Mouse (Mus musculus): ENCODE results near the gene Etnppl. TPM values are rescaled to one million over a fixed set of nuclear protein-coding genes. Genes with fewer than 3 reads are reported as not detected.

Etnppl gene
- polyA plus RNA-seq, 2 experiments: 0.13 to 0.55 TPM

GRCm38 (mm10) chr3:130601491-130601890 is 15.8 kb upstream of the Etnppl start:
- no peak overlapping the region for H3K27ac ChIP-seq (replicated peaks; ENCODE audit: low read depth, low read length)
- H3K4me2 ChIP-seq (replicated peaks; ENCODE audit: low read depth, low read length, severe bottlenecking): no peak overlapping the region
- no peak for TF ChIP-seq POLR2A (IDR thresholded peaks at IDR 0.05; ENCODE audit: borderline replicate concordance, extremely low read depth, insufficient read depth, insufficient read length)
- no peaks in the 10 kb centered on the region for H3K27me3 ChIP-seq (ENCODE audit: control insufficient read depth, insufficient read depth, low read length)
- no peaks in the 10 kb centered on the region for H3K4me1 ChIP-seq (ENCODE audit: control insufficient read depth, insufficient read depth, low read length)
- no peak overlapping the region for H3K4me3 ChIP-seq (replicated peaks; ENCODE audit: low read length)
- 72% methylated on average over 10 of the region's 10 CpGs for WGBS
- H3K36me3 ChIP-seq (ENCODE audit: control insufficient read depth, insufficient read depth, low read length): no peaks in the 10 kb centered on the region
- ATAC-seq (ENCODE audit: low FRiP score, low read depth) (no peak), DNase-seq (ENCODE audit: low spot score) (no peak)
- H3K9me3 ChIP-seq (ENCODE audit: control insufficient read depth, low read length): no peaks in the 10 kb centered on the region
- no peak overlapping the region for H3K9ac ChIP-seq (ENCODE audit: low read depth, low read length, severe bottlenecking)

GRCm38 (mm10) chr3:130607924-130608323 is 9.3 kb upstream of the Etnppl start:
- no peaks in the 10 kb centered on the region for H3K27me3 ChIP-seq (ENCODE audit: control insufficient read depth, insufficient read depth, low read length)
- no peak overlapping the region for H3K4me2 ChIP-seq (replicated peaks; ENCODE audit: low read depth, low read length, severe bottlenecking)
- H3K9ac ChIP-seq (ENCODE audit: low read depth, low read length, severe bottlenecking): no peak overlapping the region
- H3K36me3 ChIP-seq (ENCODE audit: control insufficient read depth, insufficient read depth, low read length): no peaks in the 10 kb centered on the region
- peak; percentile 14 for DNase-seq (ENCODE audit: low spot score)
- no peak for TF ChIP-seq POLR2A (IDR thresholded peaks at IDR 0.05; ENCODE audit: borderline replicate concordance, extremely low read depth, insufficient read depth, insufficient read length)
- no peak for ATAC-seq (ENCODE audit: low FRiP score, low read depth)
- 88% methylated on average over 2 of the region's 2 CpGs for WGBS
- no peak overlapping the region for H3K4me3 ChIP-seq (replicated peaks; ENCODE audit: low read length)
- H3K4me1 ChIP-seq (ENCODE audit: control insufficient read depth, insufficient read depth, low read length): no peaks in the 10 kb centered on the region
- no peak overlapping the region for H3K27ac ChIP-seq (replicated peaks; ENCODE audit: low read depth, low read length)
- no peaks in the 10 kb centered on the region for H3K9me3 ChIP-seq (ENCODE audit: control insufficient read depth, low read length)

- Histone ChIP-seq H3K36me3 (ENCODE audit: control insufficient read depth, insufficient read depth, low read length) (no peaks in the 10 kb centered on the region), H3K27ac (replicated peaks; ENCODE audit: low read depth, low read length) (no peak overlapping the region), H3K27me3 (ENCODE audit: control insufficient read depth, insufficient read depth, low read length) (no peaks in the 10 kb centered on the region), H3K4me3 (replicated peaks; ENCODE audit: low read length) (no peak overlapping the region), H3K4me1 (ENCODE audit: control insufficient read depth, insufficient read depth, low read length) (peaks cover 9% of the 10 kb centered on the region), H3K9me3 (ENCODE audit: control insufficient read depth, low read length) (no peaks in the 10 kb centered on the region), H3K4me2 (replicated peaks; ENCODE audit: low read depth, low read length, severe bottlenecking) (no peak overlapping the region), H3K9ac (ENCODE audit: low read depth, low read length, severe bottlenecking) (no peak overlapping the region)
- ATAC-seq (ENCODE audit: low FRiP score, low read depth): no peak
- TF ChIP-seq POLR2A (IDR thresholded peaks at IDR 0.05; ENCODE audit: borderline replicate concordance, extremely low read depth, insufficient read depth, insufficient read length): no peak
- no peak for DNase-seq (ENCODE audit: low spot score)
- 82% methylated on average over 9 of the region's 9 CpGs for whole genome bisulfite sequencing
Observed at GRCm38 (mm10) chr3:130614444-130614843, 2.8 kb upstream of the Etnppl start.

- Histone ChIP-seq H3K4me2 (replicated peaks; ENCODE audit: low read depth, low read length, severe bottlenecking) (no peak overlapping the region), H3K9me3 (ENCODE audit: control insufficient read depth, low read length) (no peaks in the 10 kb centered on the region), H3K27ac (replicated peaks; ENCODE audit: low read depth, low read length) (no peak overlapping the region), H3K36me3 (ENCODE audit: control insufficient read depth, insufficient read depth, low read length) (no peaks in the 10 kb centered on the region), H3K9ac (ENCODE audit: low read depth, low read length, severe bottlenecking) (no peak overlapping the region), H3K4me3 (replicated peaks; ENCODE audit: low read length) (no peak overlapping the region), H3K4me1 (ENCODE audit: control insufficient read depth, insufficient read depth, low read length) (peaks cover 9% of the 10 kb centered on the region), H3K27me3 (ENCODE audit: control insufficient read depth, insufficient read depth, low read length) (no peaks in the 10 kb centered on the region)
- ATAC-seq (ENCODE audit: low FRiP score, low read depth) (no peak), DNase-seq (ENCODE audit: low spot score) (no peak)
- 51% methylated on average over 8 of the region's 8 CpGs for whole genome bisulfite sequencing
- TF ChIP-seq POLR2A (IDR thresholded peaks at IDR 0.05; ENCODE audit: borderline replicate concordance, extremely low read depth, insufficient read depth, insufficient read length): no peak
Observed at GRCm38 (mm10) chr3:130615625-130616024, 1.6 kb upstream of the Etnppl start.

- Histone ChIP-seq H3K4me3 (replicated peaks; ENCODE audit: low read length) (no peak overlapping the region), H3K4me2 (replicated peaks; ENCODE audit: low read depth, low read length, severe bottlenecking) (peak overlapping the region; percentile 3; the same call in 1 of the 2 replicates), H3K36me3 (ENCODE audit: control insufficient read depth, insufficient read depth, low read length) (no peaks in the 10 kb centered on the region), H3K9me3 (ENCODE audit: control insufficient read depth, low read length) (no peaks in the 10 kb centered on the region), H3K4me1 (ENCODE audit: control insufficient read depth, insufficient read depth, low read length) (peaks cover 17% of the 10 kb centered on the region), H3K27me3 (ENCODE audit: control insufficient read depth, insufficient read depth, low read length) (no peaks in the 10 kb centered on the region), H3K27ac (replicated peaks; ENCODE audit: low read depth, low read length) (no peak overlapping the region), H3K9ac (ENCODE audit: low read depth, low read length, severe bottlenecking) (no peak overlapping the region)
- 37% methylated on average over 12 of the region's 12 CpGs for WGBS
- DNase-seq (ENCODE audit: low spot score) (no peak), ATAC-seq (ENCODE audit: low FRiP score, low read depth) (no peak)
- TF ChIP-seq POLR2A (IDR thresholded peaks at IDR 0.05; ENCODE audit: borderline replicate concordance, extremely low read depth, insufficient read depth, insufficient read length): no peak
Observed at GRCm38 (mm10) chr3:130620517-130621146, 3.4 kb downstream of the Etnppl start.
